Mouse (Mus musculus) liver, adult 2 months (tissue): ENCODE measurements around the gene Nfia. TPM values are rescaled to one million over a fixed set of nuclear protein-coding genes. Genes with fewer than 3 reads are reported as not detected.

Source experiments
- DNase-seq: peaks from one replicate; pipeline ENCODE4 v3.0.0-alpha.2; 2011; ENCODE audit warnings: low read depth, low spot score; ENCODE audit errors: extremely low read depth
- H3K27ac ChIP-seq: fragments of 200-500 bp; replicated peaks from 2 replicates; pipeline ENCODE4 v1.5.1; 2012; ENCODE audit warnings: low read depth, mild to moderate bottlenecking, control low read depth, inconsistent platforms, low read length; ENCODE audit not compliant: insufficient read depth
- H3K27me3 ChIP-seq: fragments of 200-500 bp; 2 replicates; pipeline ENCODE4 v1.6.1; 2012; ENCODE audit warnings: mild to moderate bottlenecking, moderate library complexity, low read length, inconsistent platforms; ENCODE audit not compliant: control insufficient read depth, insufficient read depth
- H3K36me3 ChIP-seq: fragments of 200-500 bp; 2 replicates; pipeline ENCODE4 v1.6.1; 2012; ENCODE audit warnings: low read length, inconsistent platforms; ENCODE audit not compliant: control insufficient read depth, insufficient read depth
- H3K4me1 ChIP-seq: fragments of 200-500 bp; 2 replicates; pipeline ENCODE4 v1.6.1; 2011; ENCODE audit warnings: low read length; ENCODE audit not compliant: control insufficient read depth, insufficient read depth
- H3K4me3 ChIP-seq: fragments of 200-500 bp; 2 replicates; pipeline ENCODE4 v1.5.1; 2011; ENCODE audit warnings: low read depth, mild to moderate bottlenecking, control low read depth, low read length, moderate library complexity; ENCODE audit not compliant: insufficient read depth
- H3K79me2 ChIP-seq: fragments of 200-500 bp; 2 replicates; pipeline ENCODE4 v1.6.1; 2012; ENCODE audit warnings: inconsistent platforms, mild to moderate bottlenecking, low read length, moderate library complexity; ENCODE audit not compliant: control insufficient read depth, insufficient read depth
- H3K9ac ChIP-seq: fragments of 200-500 bp; 2 replicates; pipeline ENCODE4 v1.6.1; 2012; ENCODE audit warnings: low read depth, mild to moderate bottlenecking, control low read depth, inconsistent platforms, low read length
- CTCF ChIP-seq: fragments of 200-500 bp; IDR thresholded peaks from 2 replicates; pipeline ENCODE4 v1.5.1; 2011; ENCODE audit warnings: low read depth, low read length, control low read depth
- POLR2A ChIP-seq: fragments of 200-500 bp; IDR thresholded peaks from 2 replicates; pipeline ENCODE4 v1.6.1; 2011; ENCODE audit warnings: low read length, control low read depth; ENCODE audit not compliant: insufficient read depth; ENCODE audit errors: extremely low read depth
- WGBS: fragments of 180-500 bp; shearing (Covaris S2); methylation state at CpG from one replicate; pipeline ENCODE4 v1.1.7; 2018; 5-methylcytosine and 5-hydroxymethylcytosine counted together
- polyA plus RNA-seq: library from polyadenylated mRNA; depleted of rRNA; stranded (reverse); fragments of >200 nt; gene quantifications from 2 replicates; pipeline ENCODE4 v1.2.3, GENCODE M21; 2012
- total RNA-seq: library from RNA; depleted of rRNA; stranded (reverse); fragments of >200 nt; gene quantifications from 2 replicates; pipeline ENCODE4 v1.2.3, GENCODE M21; 2014

Gene Nfia
- total and polyA plus RNA-seq, 2 experiments = 12.5 to 32.2 TPM

DNA sequence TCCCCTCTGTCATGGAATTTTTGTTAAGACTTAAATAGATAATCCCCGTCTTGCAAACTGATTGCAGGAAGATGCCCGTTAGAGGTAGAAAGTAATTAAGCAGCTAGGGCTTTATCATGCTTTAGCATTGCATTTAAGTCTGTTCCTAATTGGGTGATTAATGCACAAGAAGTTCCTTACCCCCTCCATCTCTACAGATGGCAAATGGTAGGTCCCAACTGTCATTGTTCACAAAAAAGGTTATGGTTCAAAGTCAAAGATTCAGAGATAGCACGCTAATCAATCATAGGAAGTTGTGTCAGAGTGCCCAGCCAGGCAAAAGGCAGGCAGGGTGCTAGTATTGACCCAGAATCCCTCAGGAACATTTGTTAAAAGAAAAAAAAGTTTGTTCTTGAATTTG, 31.3 kb downstream of the Nfia start:
- 36% methylated on average over 3 of the region's 3 CpGs for WGBS
- peaks cover 26% of the 10 kb centered on the region for H3K4me1 ChIP-seq
- H3K27ac ChIP-seq = peak overlapping the region; percentile 71
- H3K4me3 ChIP-seq = no peak overlapping the region
- no peak for TF ChIP-seq POLR2A
- no peak for TF ChIP-seq CTCF
- peaks cover 7% of the 10 kb centered on the region; the same call in 1 of the 2 replicates for H3K36me3 ChIP-seq
- peak; percentile 94 for DNase-seq
- peaks cover 18% of the 10 kb centered on the region for H3K79me2 ChIP-seq
- H3K27me3 ChIP-seq = no peaks in the 10 kb centered on the region
- H3K9ac ChIP-seq = no peak overlapping the region

DNA sequence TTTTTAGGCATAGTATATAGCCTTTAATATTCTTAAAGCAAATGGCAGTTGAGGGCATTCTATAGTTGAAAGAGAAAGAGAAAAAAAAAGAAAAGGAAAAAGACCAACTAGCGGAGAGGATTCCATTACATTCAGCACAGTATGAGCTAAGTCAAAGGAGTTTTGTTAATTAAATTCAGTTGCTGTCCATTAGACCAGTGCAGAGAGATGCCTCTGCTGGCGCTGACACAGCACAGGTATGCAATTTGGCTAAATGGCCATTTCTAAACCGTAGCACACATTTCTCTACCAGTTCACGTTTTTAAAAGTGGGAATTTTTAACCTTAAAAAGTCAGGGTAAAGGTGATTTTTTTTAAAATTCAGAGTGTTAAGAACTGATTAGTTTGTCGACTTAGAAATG, 32.1 kb downstream of the Nfia start:
- no peak for TF ChIP-seq POLR2A
- no peak for TF ChIP-seq CTCF
- no peaks in the 10 kb centered on the region for H3K27me3 ChIP-seq
- H3K27ac ChIP-seq = no peak overlapping the region
- no peak overlapping the region for H3K9ac ChIP-seq
- H3K79me2 ChIP-seq = peaks cover 18% of the 10 kb centered on the region
- peaks cover 6% of the 10 kb centered on the region; the same call in 1 of the 2 replicates for H3K36me3 ChIP-seq
- no peak for DNase-seq
- H3K4me1 ChIP-seq = peaks cover 33% of the 10 kb centered on the region
- H3K4me3 ChIP-seq = no peak overlapping the region
- 78% methylated on average over 5 of the region's 5 CpGs for WGBS

DNA sequence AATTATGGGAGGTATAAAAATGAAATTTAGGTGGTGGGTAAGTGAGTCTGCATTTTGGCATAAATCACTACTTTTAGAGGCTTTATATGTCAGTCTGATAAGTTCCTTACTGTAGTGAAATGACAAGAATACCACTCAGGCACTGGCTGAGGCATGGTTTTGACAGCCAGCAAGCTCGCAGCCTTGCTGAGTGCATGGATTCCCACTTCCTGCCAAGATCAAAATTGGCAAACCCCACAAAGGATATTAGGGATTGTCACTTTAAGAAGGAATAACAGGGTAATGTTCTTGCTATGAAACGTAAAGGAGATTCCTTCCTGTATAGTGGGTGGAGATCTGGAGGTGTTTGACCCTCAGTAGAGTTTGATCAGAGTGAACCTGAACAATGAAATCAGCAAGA, 32.7 kb downstream of the Nfia start:
- TF ChIP-seq POLR2A (no peak), CTCF (no peak)
- Histone ChIP-seq H3K4me3 (no peak overlapping the region), H3K4me1 (peaks cover 35% of the 10 kb centered on the region), H3K9ac (no peak overlapping the region), H3K36me3 (peaks cover 6% of the 10 kb centered on the region; the same call in 1 of the 2 replicates), H3K27ac (no peak overlapping the region), H3K79me2 (peaks cover 13% of the 10 kb centered on the region), H3K27me3 (no peaks in the 10 kb centered on the region)
- 7% methylated on average over 2 of the region's 2 CpGs for WGBS
- DNase-seq = peak; percentile 72

DNA sequence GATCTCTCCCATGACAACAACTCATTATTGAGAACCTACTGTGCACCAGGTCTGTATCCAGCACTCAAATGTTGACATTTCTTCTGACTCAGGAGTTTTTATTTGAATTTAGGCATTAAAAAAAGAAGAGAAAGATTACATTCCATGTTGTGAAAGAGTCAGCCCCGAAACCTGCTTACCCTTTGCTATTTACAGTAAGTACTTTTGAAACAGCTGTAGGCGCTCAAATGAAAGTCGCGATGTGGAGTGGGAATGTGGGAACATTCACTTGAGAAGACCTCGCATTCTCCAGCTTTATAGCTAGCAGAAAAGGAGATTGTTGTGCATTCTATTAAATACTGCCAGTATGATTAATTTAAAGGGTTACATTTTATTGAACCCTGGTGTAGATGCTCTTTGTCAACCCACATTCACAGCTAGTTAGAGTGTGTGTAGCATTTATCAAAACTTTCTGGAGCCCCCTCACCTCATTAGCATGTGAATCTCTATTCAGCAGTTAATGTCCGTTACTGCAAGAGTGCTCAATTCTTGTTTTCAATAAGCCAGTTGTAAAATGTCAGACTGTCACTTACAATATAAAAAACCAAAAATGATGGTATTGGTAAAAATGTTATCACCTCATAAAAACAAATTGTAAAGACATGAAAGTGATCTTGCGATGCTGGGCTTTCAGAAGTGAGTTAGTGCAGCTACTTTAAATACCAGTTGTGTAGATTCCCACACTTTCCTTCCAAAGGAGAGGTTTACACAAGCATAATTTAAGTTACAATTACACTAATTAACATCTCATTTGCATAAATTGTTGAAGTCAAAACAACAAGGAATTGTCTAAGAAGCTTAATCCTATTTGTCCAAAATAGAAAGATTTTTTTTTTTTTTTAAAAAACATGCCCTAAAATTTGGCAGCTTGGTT, 33.6 kb downstream of the Nfia start:
- WGBS = 49% methylated on average over 7 of the region's 7 CpGs
- peaks cover 35% of the 10 kb centered on the region for H3K4me1 ChIP-seq
- no peak overlapping the region for H3K9ac ChIP-seq
- TF ChIP-seq POLR2A (no peak), CTCF (no peak)
- DNase-seq = peak; percentile 75
- no peak overlapping the region for H3K27ac ChIP-seq
- H3K36me3 ChIP-seq = peaks cover 6% of the 10 kb centered on the region; the same call in 1 of the 2 replicates
- no peak overlapping the region for H3K4me3 ChIP-seq
- H3K79me2 ChIP-seq = peaks cover 17% of the 10 kb centered on the region
- no peaks in the 10 kb centered on the region for H3K27me3 ChIP-seq

DNA sequence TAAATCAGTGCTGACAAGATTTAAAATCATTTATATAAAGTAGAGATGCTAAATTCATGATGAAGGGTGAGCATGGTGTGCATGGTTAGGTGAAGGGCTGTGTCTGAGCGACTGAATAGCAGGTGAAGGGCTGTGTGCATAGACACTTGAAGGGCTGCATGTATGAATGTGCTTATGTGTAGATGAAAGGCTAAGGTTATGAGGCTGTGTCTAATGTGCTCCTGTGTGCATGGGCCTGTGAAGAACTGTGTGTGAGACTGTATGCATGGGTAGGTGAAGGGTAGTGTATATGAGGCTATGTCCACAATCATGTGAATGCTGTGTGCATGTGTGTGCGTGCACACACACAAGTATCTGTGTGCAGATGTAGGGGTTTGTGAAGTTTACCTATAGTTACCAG, 34.4 kb downstream of the Nfia start:
- no peak overlapping the region for H3K27ac ChIP-seq
- H3K36me3 ChIP-seq = peaks cover 5% of the 10 kb centered on the region; the same call in 1 of the 2 replicates
- peaks cover 33% of the 10 kb centered on the region for H3K4me1 ChIP-seq
- TF ChIP-seq POLR2A (no peak), CTCF (no peak)
- H3K27me3 ChIP-seq = no peaks in the 10 kb centered on the region
- H3K79me2 ChIP-seq = peaks cover 17% of the 10 kb centered on the region
- DNase-seq = no peak
- no peak overlapping the region for H3K9ac ChIP-seq
- 93% methylated on average over 2 of the region's 2 CpGs for WGBS
- H3K4me3 ChIP-seq = no peak overlapping the region

DNA sequence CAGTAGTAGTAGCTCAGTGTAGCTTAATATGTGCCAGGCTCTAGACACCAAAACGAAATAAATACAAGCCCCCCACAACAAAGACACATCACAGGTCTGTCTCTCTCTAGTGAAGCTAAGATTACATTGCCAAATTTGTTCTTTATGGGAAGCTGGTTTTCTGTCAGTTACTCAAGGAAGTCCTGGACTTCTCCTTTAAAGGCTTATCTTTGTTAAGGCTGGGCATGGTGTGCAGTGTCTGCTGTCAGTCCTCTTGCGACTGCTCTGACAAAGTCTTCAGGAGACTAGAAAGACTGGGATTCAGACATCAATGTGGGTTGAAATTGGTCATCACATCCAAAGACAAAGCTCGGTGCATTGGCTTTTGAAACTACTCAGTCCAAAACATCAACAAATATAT, 36.4 kb downstream of the Nfia start:
- DNase-seq = no peak
- Histone ChIP-seq H3K36me3 (peaks cover 5% of the 10 kb centered on the region; the same call in 1 of the 2 replicates), H3K9ac (no peak overlapping the region), H3K4me3 (no peak overlapping the region), H3K4me1 (peaks cover 27% of the 10 kb centered on the region), H3K79me2 (peaks cover 16% of the 10 kb centered on the region), H3K27me3 (no peaks in the 10 kb centered on the region), H3K27ac (no peak overlapping the region)
- WGBS = 76% methylated on average over 3 of the region's 3 CpGs
- TF ChIP-seq CTCF = no peak
- TF ChIP-seq POLR2A = no peak
